In genomic region chr8:105281821-105282220, GRCm38 (mm10) we compare ENCODE assay signal across 22 mouse cellular contexts. TPM values are rescaled to one million over a fixed set of nuclear protein-coding genes. Genes with fewer than 3 reads are reported as not detected.
"Had no signal": no experiment of that assay in that cellular context is flagged by ENCODE, and none has a peak within 500 bp of the region (broad histone marks: within the 10 kb centered on the region; RNA-seq: fewer than 3 reads in every experiment).

No protein-coding gene starts in this region.

- H3K9me3 ChIP-seq: limb, embryonic 10.5 days; limb, embryonic 13.5 days; liver, embryonic 12.5 days; liver, embryonic 15.5 days; midbrain, embryonic 12.5 days; midbrain, embryonic 15.5 days; neural tube, embryonic 13.5 days had no signal

- H3K4me3 ChIP-seq: layer of hippocampus, adult 2 months; limb, embryonic 10.5 days; limb, embryonic 13.5 days; liver, embryonic 12.5 days; liver, embryonic 15.5 days; midbrain, embryonic 12.5 days; midbrain, embryonic 15.5 days; neural tube, embryonic 13.5 days had no signal

- H3K36me3 ChIP-seq: liver, embryonic 12.5 days; liver, embryonic 15.5 days had no signal

- H3K27ac ChIP-seq: kidney, postnatal 0 days; layer of hippocampus, adult 2 months; limb, embryonic 10.5 days; limb, embryonic 13.5 days; liver, embryonic 12.5 days; liver, embryonic 15.5 days; macrophage; midbrain, embryonic 12.5 days; midbrain, embryonic 15.5 days; neural tube, embryonic 13.5 days had no signal

- H3K9ac ChIP-seq: limb, embryonic 13.5 days; liver, embryonic 12.5 days; liver, embryonic 15.5 days; midbrain, embryonic 12.5 days; midbrain, embryonic 15.5 days; neural tube, embryonic 13.5 days had no signal

- H3K4me2 ChIP-seq: limb, embryonic 13.5 days; liver, embryonic 12.5 days; liver, embryonic 15.5 days; midbrain, embryonic 12.5 days; midbrain, embryonic 15.5 days; neural tube, embryonic 13.5 days had no signal

- DNase-seq: kidney, adult 2 months; kidney, postnatal 25 days; layer of hippocampus, adult 9-11 months; liver; right cerebral cortex, postnatal 25 days; thymus, adult 18-20 months; thymus, postnatal 36 days had no signal

- ATAC-seq: inflammation-experienced regulatory T-cells, adult 6 months; intestine, postnatal 0 days; liver, embryonic 12.5 days; midbrain, embryonic 15.5 days had no signal

RNA-seq across cellular contexts. Expression of gene Nol3, which starts 5.9 kb away (rescaled TPM):
- total RNA-seq: neutrophil, adult 5-6 weeks had no signal

RNA-seq across cellular contexts. Expression of gene Hsf4, which starts 12.2 kb away (rescaled TPM):
- total RNA-seq: neutrophil, adult 5-6 weeks had no signal
- polyA plus RNA-seq: kidney, embryonic 14.5 days; limb, embryonic 10.5 days; liver, embryonic 12.5 days; liver, embryonic 15.5 days; stomach, embryonic 16.5 days had no signal

RNA-seq across cellular contexts. Expression of gene Exoc3l, which starts 14.1 kb away (rescaled TPM):
- polyA plus RNA-seq: macrophage had no signal
